Comparison of ENCODE assay signal across 8 mouse cellular contexts in genomic region chr6:34384110-34384661, GRCm38 (mm10). TPM values are rescaled to one million over a fixed set of nuclear protein-coding genes. Genes with fewer than 3 reads are reported as not detected.
DNase-seq lines count a peak whose midpoint lies in the region; ATAC-seq and TF ChIP-seq lines count a peak whose summit lies in the region.

Gene Akr1b10, plus strand, starts transcription at chr6:34384218.

- H3K9me3 ChIP-seq in embryonic facial prominence, embryonic 15.5 days (replicated peaks): no peaks in the 10 kb centered on the region
- H3K9me3 ChIP-seq in limb, embryonic 13.5 days: no peaks in the 10 kb centered on the region
- H3K9me3 ChIP-seq in midbrain, embryonic 15.5 days: no peaks in the 10 kb centered on the region

- H3K27me3 ChIP-seq in embryonic facial prominence, embryonic 15.5 days: no peaks in the 10 kb centered on the region
- H3K27me3 ChIP-seq in limb, embryonic 13.5 days: no peaks in the 10 kb centered on the region
- no peaks in the 10 kb centered on the region for H3K27me3 ChIP-seq in midbrain, embryonic 15.5 days (replicated peaks)

- no peaks in the 10 kb centered on the region for H3K36me3 ChIP-seq in embryonic facial prominence, embryonic 15.5 days
- no peaks in the 10 kb centered on the region for H3K36me3 ChIP-seq in limb, embryonic 13.5 days
- no peaks in the 10 kb centered on the region for H3K36me3 ChIP-seq in midbrain, embryonic 15.5 days (replicated peaks)

- peak within 1 kb of the TSS; percentile 21; the same call in 1 of the 2 replicates for H3K9ac ChIP-seq in embryonic facial prominence, embryonic 15.5 days
- H3K9ac ChIP-seq in limb, embryonic 13.5 days: peak within 1 kb of the TSS; percentile 66
- peak within 1 kb of the TSS; percentile 22 for H3K9ac ChIP-seq in midbrain, embryonic 15.5 days

- H3K4me1 ChIP-seq in bone marrow, adult 2 months (ENCODE audit: control insufficient read depth, insufficient read depth, low read length): no peaks in the 10 kb centered on the region
- H3K4me1 ChIP-seq in embryonic facial prominence, embryonic 15.5 days: peaks cover 13% of the 10 kb centered on the region; the same call in 1 of the 2 replicates
- H3K4me1 ChIP-seq in limb, embryonic 13.5 days: peaks cover 16% of the 10 kb centered on the region
- peaks cover 13% of the 10 kb centered on the region for H3K4me1 ChIP-seq in midbrain, embryonic 15.5 days

- peak; percentile 44; the same call in 1 of the 2 replicates for TF ChIP-seq POLR2A in bone marrow, adult 2 months (IDR thresholded peaks at IDR 0.05; ENCODE audit: borderline replicate concordance, control insufficient read depth, low read depth, low read length)

- no peak for TF ChIP-seq CTCF in bone marrow, adult 2 months (IDR thresholded peaks at IDR 0.05; ENCODE audit: control insufficient read depth, insufficient read depth, low read length)

- no peak for ATAC-seq in embryonic facial prominence, embryonic 15.5 days (ENCODE audit: insufficient number of reproducible peaks, low FRiP score, low TSS enrichment, low read depth)
- peak; percentile 34; the same call in 1 of the 2 replicates for ATAC-seq in limb, embryonic 13.5 days (ENCODE audit: low FRiP score, low read depth)
- ATAC-seq in midbrain, embryonic 15.5 days (replicated peaks): peak; percentile 63

- H3K27ac ChIP-seq in bone marrow, adult 2 months (ENCODE audit: control insufficient read depth, insufficient read depth, low read depth, low read length, poor library complexity): peak within 1 kb of the TSS; percentile 29
- H3K27ac ChIP-seq in embryonic facial prominence, embryonic 15.5 days (replicated peaks): peak within 1 kb of the TSS; percentile 72
- H3K27ac ChIP-seq in limb, embryonic 13.5 days: peak within 1 kb of the TSS; percentile 67; the same call in 1 of the 2 replicates
- 0 out of 2 replicates have a peak within 1 kb of the TSS, but pooled peaks have one; percentile 7 for H3K27ac ChIP-seq in midbrain, embryonic 15.5 days

- DNase-seq in B cell, adult 2 months: peak; percentile 68 to 71
- DNase-seq in heart, adult 9 months (ENCODE audit: low spot score in 2 of 2): peak; percentile 82 to 88
- peak; percentile 90 for DNase-seq in kidney, adult 9 months
- peak; percentile 45 to 74 for DNase-seq in spleen, postnatal 10 days (ENCODE audit: low spot score in 2 of 2)

- H3K4me2 ChIP-seq in embryonic facial prominence, embryonic 15.5 days (replicated peaks): peak within 1 kb of the TSS; percentile 71
- H3K4me2 ChIP-seq in limb, embryonic 13.5 days (replicated peaks): peak within 1 kb of the TSS; percentile 80
- peak within 1 kb of the TSS; percentile 64 for H3K4me2 ChIP-seq in midbrain, embryonic 15.5 days

- WGBS in bone marrow, adult 2 months: under 1% methylated on average over 17 of the region's 17 CpGs
- WGBS in embryonic facial prominence, embryonic 15.5 days: under 1% methylated on average over 17 of the region's 17 CpGs
- 1% methylated on average over 17 of the region's 17 CpGs for WGBS in limb, embryonic 13.5 days
- WGBS in midbrain, embryonic 15.5 days: under 1% methylated on average over 17 of the region's 17 CpGs

- H3K4me3 ChIP-seq in bone marrow, adult 2 months (replicated peaks; ENCODE audit: control insufficient read depth, low read depth, low read length): peak within 1 kb of the TSS; percentile 85
- H3K4me3 ChIP-seq in embryonic facial prominence, embryonic 15.5 days (replicated peaks): peak within 1 kb of the TSS; percentile 51
- H3K4me3 ChIP-seq in limb, embryonic 13.5 days: peak within 1 kb of the TSS; percentile 49
- H3K4me3 ChIP-seq in midbrain, embryonic 15.5 days: peak within 1 kb of the TSS; percentile 38

RNA-seq across cellular contexts. Expression of gene Akr1b10, which starts in this region (rescaled TPM):
- 10.4 and 15.7 TPM in 2 replicates for polyA plus RNA-seq in bone marrow, adult 2 months (2011; ENCODE audit: insufficient read depth, insufficient read length, low replicate concordance, missing spikeins)
- polyA plus RNA-seq in embryonic facial prominence, embryonic 15.5 days (2015; fragmentation: Nextera tagmentation; extraction: Ambion mirVana): 15.1 and 18.1 TPM in 2 replicates
- 11.2 and 12.1 TPM in 2 replicates for polyA plus RNA-seq in limb, embryonic 13.5 days (2015; fragmentation: Nextera tagmentation; extraction: Ambion mirVana)
- polyA plus RNA-seq in midbrain, embryonic 15.5 days (2015; fragmentation: Nextera tagmentation; extraction: Ambion mirVana): 9.4 and 10.0 TPM in 2 replicates

Comparison
In these comparisons a context has a peak if more than half of its experiments do, and no peak if none do; other contexts are left out.
1. H3K27ac ChIP-seq: peak in every context shown above with its lines; median percentile 72 in embryonic facial prominence, embryonic 15.5 days; 67 in limb, embryonic 13.5 days; 29 in bone marrow, adult 2 months; 7 in midbrain, embryonic 15.5 days.